Mouse (Mus musculus) megakaryocyte, embryonic 14.5 days (primary cell): ENCODE data around the gene Araf.

Experiments used
- FLI1 ChIP-seq: IDR thresholded peaks from 2 replicates; pipeline ENCODE4 v1.6.1; 2012; ENCODE audit warnings: low read length, inconsistent platforms, mixed read lengths
- GATA1 ChIP-seq: IDR thresholded peaks from 3 replicates; pipeline ENCODE4 v1.6.1; 2012; ENCODE audit warnings: mixed read lengths, low read length, inconsistent platforms, borderline replicate concordance

DNA sequence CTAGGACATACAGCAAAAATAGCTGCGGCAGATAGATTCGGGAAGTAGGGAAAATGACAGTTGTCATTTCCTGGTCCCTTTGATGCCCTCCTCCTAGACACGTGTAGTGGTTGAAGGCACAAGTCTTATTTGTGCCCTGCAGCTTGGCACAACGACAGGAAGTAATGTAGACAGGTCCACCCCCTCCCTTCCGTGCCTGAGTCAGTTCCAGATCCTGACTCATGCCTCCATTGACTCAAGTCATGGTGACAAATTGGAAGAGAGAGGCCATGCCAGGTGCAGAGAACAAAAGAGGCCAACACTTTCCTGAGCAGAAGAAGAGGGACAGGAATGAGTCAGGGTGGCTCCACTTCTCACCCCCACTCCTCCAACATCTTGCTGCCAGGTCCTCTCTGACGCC is 19.4 kb downstream of the Araf start:
- TF ChIP-seq FLI1 (no peak), GATA1 (no peak)
